ENCODE assay signal across 26 mouse cellular contexts in genomic region chr14:73289915-73290314, GRCm38 (mm10). TPM values are rescaled to one million over a fixed set of nuclear protein-coding genes. Genes with fewer than 3 reads are reported as not detected.
DNase-seq lines count a peak whose midpoint lies in the region; ATAC-seq lines count a peak whose summit lies in the region.
"Had no signal": no experiment of that assay in that cellular context is flagged by ENCODE, and none has a peak within 500 bp of the region (broad histone marks: within the 10 kb centered on the region; RNA-seq: fewer than 3 reads in every experiment).

No protein-coding gene starts in this region.

- peak; percentile 79 for DNase-seq in 416B (ENCODE audit: low read depth)
- no peak for DNase-seq in layer of hippocampus, postnatal 10 days (ENCODE audit: low spot score in 2 of 2)
- DNase-seq in frontal cortex, postnatal 25 days (ENCODE audit: low spot score in 2 of 2) = no peak
- DNase-seq: adrenal gland, adult 8-10 months; adrenal gland, postnatal 36 days; cerebellum, adult 2 months; cerebellum, postnatal 10 days; embryo, embryonic 11 days; gastrocnemius, adult 2 months; gastrocnemius, postnatal 25 days; heart, adult 11 months; heart, postnatal 10 days; heart, postnatal 4 days had no signal

- H3K9me3 ChIP-seq in forebrain, embryonic 13.5 days (replicated peaks) = no peaks in the 10 kb centered on the region
- H3K9me3 ChIP-seq: embryonic facial prominence, embryonic 15.5 days; hindbrain, embryonic 13.5 days had no signal

- 92% methylated on average over 2 of the region's 2 CpGs for WGBS in forebrain, embryonic 13.5 days

- H3K36me3 ChIP-seq in forebrain, embryonic 13.5 days (ENCODE audit: poor library complexity, severe bottlenecking) = peaks cover 10% of the 10 kb centered on the region; the same call in 1 of the 2 replicates

- no peak overlapping the region for H3K4me2 ChIP-seq in forebrain, embryonic 13.5 days
- H3K4me2 ChIP-seq: embryonic facial prominence, embryonic 15.5 days; hindbrain, embryonic 13.5 days had no signal

- ATAC-seq in CD4-positive, CD25-positive, alpha-beta regulatory T cell, adult 4 months = peak; percentile 83
- peak; percentile 99 for ATAC-seq in granulocyte monocyte progenitor cell, adult 5-6 weeks (replicated peaks; ENCODE audit: poor library complexity, severe bottlenecking)
- peak; percentile 49 for ATAC-seq in megakaryocyte, adult 5-6 weeks (ENCODE audit: poor library complexity, severe bottlenecking)
- no peak for ATAC-seq in forebrain, embryonic 13.5 days
- no peak for ATAC-seq in erythroid progenitor cell, adult 5-6 weeks (replicated peaks; ENCODE audit: low FRiP score, poor library complexity, severe bottlenecking)
- ATAC-seq: forebrain, embryonic 16.5 days; hindbrain, postnatal 0 days; intestine, embryonic 16.5 days; Patski had no signal

- no peak overlapping the region for H3K9ac ChIP-seq in forebrain, embryonic 13.5 days
- H3K9ac ChIP-seq: embryonic facial prominence, embryonic 15.5 days; hindbrain, embryonic 13.5 days had no signal

- H3K27me3 ChIP-seq in forebrain, embryonic 13.5 days = no peaks in the 10 kb centered on the region
- H3K27me3 ChIP-seq: embryonic facial prominence, embryonic 15.5 days; hindbrain, embryonic 13.5 days; Patski had no signal

- no peak overlapping the region for H3K4me3 ChIP-seq in forebrain, embryonic 13.5 days
- H3K4me3 ChIP-seq: embryonic facial prominence, embryonic 15.5 days; erythroblast, embryonic 14.5 days; gastrocnemius, adult 2 months; hindbrain, embryonic 13.5 days had no signal

- H3K4me1 ChIP-seq in forebrain, embryonic 13.5 days = peaks cover 2% of the 10 kb centered on the region; the same call in 1 of the 2 replicates
- H3K4me1 ChIP-seq: embryonic facial prominence, embryonic 15.5 days; hindbrain, embryonic 13.5 days had no signal

- no peak overlapping the region for H3K27ac ChIP-seq in forebrain, embryonic 13.5 days
- H3K27ac ChIP-seq: embryonic facial prominence, embryonic 15.5 days; gastrocnemius, adult 2 months; hindbrain, embryonic 13.5 days; hindbrain, postnatal 0 days had no signal

RNA-seq across cellular contexts. Expression of gene Rb1, which starts 35.7 kb away (rescaled TPM):
- 10 to 100 TPM; 10.0 to 85.9 TPM for polyA plus RNA-seq in CD4-positive, CD25-positive, alpha-beta regulatory T cell, adult 4 months (2017; shearing (Covaris generic))
- total RNA-seq in granulocyte monocyte progenitor cell, adult 5-6 weeks (2014; fragmentation: Nextera tagmentation) = 25.4 and 34.8 TPM in 2 replicates
- total RNA-seq in granulocyte monocyte progenitor cell, adult 5-6 weeks (2017) = 16.2 and 18.7 TPM in 2 replicates
- total RNA-seq in megakaryocyte, adult 5-6 weeks (2015) = 108 and 126 TPM in 2 replicates
- total RNA-seq in megakaryocyte, adult 5-6 weeks (2017) = 43.9 and 56.8 TPM in 2 replicates
- total RNA-seq in layer of hippocampus, postnatal 10 days (2021) = 10 to 100 TPM; 42.4 to 49.7 TPM
- 18.8 and 21.5 TPM in 2 replicates for polyA plus RNA-seq in forebrain, embryonic 13.5 days (2015; fragmentation: Nextera tagmentation; extraction: Ambion mirVana)
- total RNA-seq in erythroid progenitor cell, adult 5-6 weeks (2015; ENCODE audit: low replicate concordance) = 466 and 515 TPM in 2 replicates
- 345 and 529 TPM in 2 replicates for total RNA-seq in erythroid progenitor cell, adult 5-6 weeks (2017; ENCODE audit: low replicate concordance)

RNA-seq across cellular contexts. Expression of gene Lpar6, which starts 52.2 kb away (rescaled TPM):
- 10 to 100 TPM; 40.4 to 41.5 TPM for polyA plus RNA-seq in CD4-positive, CD25-positive, alpha-beta regulatory T cell, adult 4 months (2017; shearing (Covaris generic))
- total RNA-seq in granulocyte monocyte progenitor cell, adult 5-6 weeks (2014; fragmentation: Nextera tagmentation) = 11.4 and 14.7 TPM in 2 replicates
- 12.9 and 14.8 TPM in 2 replicates for total RNA-seq in granulocyte monocyte progenitor cell, adult 5-6 weeks (2017)
- total RNA-seq in megakaryocyte, adult 5-6 weeks (2015) = 31.5 and 34.3 TPM in 2 replicates
- total RNA-seq in megakaryocyte, adult 5-6 weeks (2017) = 28.0 and 29.7 TPM in 2 replicates
- total RNA-seq in layer of hippocampus, postnatal 10 days (2021) = 1 to 10 TPM; 1.8 TPM
- polyA plus RNA-seq in forebrain, embryonic 13.5 days (2015; fragmentation: Nextera tagmentation; extraction: Ambion mirVana) = 9.0 and 9.4 TPM in 2 replicates
- total RNA-seq in erythroid progenitor cell, adult 5-6 weeks (2015; ENCODE audit: low replicate concordance) = 2.9 and 4.3 TPM in 2 replicates
- 0.15 and 5.8 TPM in 2 replicates for total RNA-seq in erythroid progenitor cell, adult 5-6 weeks (2017; ENCODE audit: low replicate concordance)
- total RNA-seq: MEL had no signal
- polyA plus RNA-seq: erythroblast, embryonic 14.5 days had no signal

Comparison
In these comparisons a context has a peak if more than half of its experiments do, and no peak if none do; other contexts are left out.
1. ATAC-seq: peak in CD4-positive, CD25-positive, alpha-beta regulatory T cell, adult 4 months (single experiment), granulocyte monocyte progenitor cell, adult 5-6 weeks (single experiment) and megakaryocyte, adult 5-6 weeks (single experiment); none in forebrain, embryonic 13.5 days (single experiment) and erythroid progenitor cell, adult 5-6 weeks (single experiment).